Mouse (Mus musculus): ENCODE data around the gene Ppp2r2c. TPM values are rescaled to one million over a fixed set of nuclear protein-coding genes. Genes with fewer than 3 reads are reported as not detected.

The Ppp2r2c gene
- polyA plus RNA-seq, 1 experiment from 2014 or later = 0.40 TPM

GRCm38 (mm10) chr5:36977809-36978208 is 109.5 kb downstream of the Ppp2r2c start:
- 64% methylated on average over 9 of the region's 9 CpGs for WGBS
- no peak overlapping the region for H3K4me2 ChIP-seq (ENCODE audit: low read depth, low read length)
- no peak overlapping the region for H3K4me3 ChIP-seq (ENCODE audit: low read length)
- ATAC-seq = no peak
- H3K9me3 ChIP-seq (ENCODE audit: control insufficient read depth, low read length) = no peaks in the 10 kb centered on the region
- H3K9ac ChIP-seq (ENCODE audit: low read depth, low read length) = no peak overlapping the region
- no peaks in the 10 kb centered on the region for H3K4me1 ChIP-seq (ENCODE audit: control insufficient read depth, insufficient read depth, low read length)
- H3K36me3 ChIP-seq (ENCODE audit: control insufficient read depth, insufficient read depth, low read length) = no peaks in the 10 kb centered on the region; the same call in 1 of the 2 replicates
- no peaks in the 10 kb centered on the region for H3K27me3 ChIP-seq (replicated peaks; ENCODE audit: control insufficient read depth, insufficient read depth, low read length)
- no peak overlapping the region for H3K27ac ChIP-seq (ENCODE audit: low read length)

- WGBS = 72% methylated on average over 8 of the region's 8 CpGs
- Histone ChIP-seq H3K9ac (ENCODE audit: low read depth, low read length) (no peak overlapping the region), H3K27ac (ENCODE audit: low read length) (no peak overlapping the region), H3K4me1 (ENCODE audit: control insufficient read depth, insufficient read depth, low read length) (no peaks in the 10 kb centered on the region), H3K27me3 (replicated peaks; ENCODE audit: control insufficient read depth, insufficient read depth, low read length) (no peaks in the 10 kb centered on the region), H3K4me2 (ENCODE audit: low read depth, low read length) (no peak overlapping the region), H3K9me3 (ENCODE audit: control insufficient read depth, low read length) (no peaks in the 10 kb centered on the region), H3K36me3 (ENCODE audit: control insufficient read depth, insufficient read depth, low read length) (no peaks in the 10 kb centered on the region; the same call in 1 of the 2 replicates), H3K4me3 (ENCODE audit: low read length) (no peak overlapping the region)
- 0 out of 2 replicates have a peak, but pooled peaks have one; percentile 7 for ATAC-seq
These were observed 110.7 kb downstream of the Ppp2r2c start for GRCm38 (mm10) chr5:36979001-36979400.

- H3K27ac ChIP-seq (ENCODE audit: low read length) = no peak overlapping the region
These were observed 111.3 kb downstream of the Ppp2r2c start for GRCm38 (mm10) chr5:36979631-36980030.

DNA sequence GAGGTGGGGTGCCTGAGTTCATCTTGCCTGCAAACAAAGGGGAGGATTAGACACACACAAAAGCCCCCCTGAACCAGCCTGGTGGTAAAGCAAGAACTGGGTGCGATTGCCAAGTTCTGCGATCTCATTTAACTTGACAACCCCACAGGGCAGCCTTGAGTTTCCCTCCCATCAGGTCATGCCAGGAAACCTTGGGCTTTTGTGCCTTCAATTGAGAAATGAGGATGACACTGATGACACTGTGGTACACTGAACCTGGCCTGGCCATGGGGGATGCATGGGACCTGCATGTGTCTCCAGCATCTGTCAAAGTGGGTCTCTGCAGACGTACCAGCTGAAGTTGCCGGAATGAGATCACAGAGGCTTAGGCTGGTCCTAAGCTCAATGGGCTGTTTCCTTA is 114.0 kb downstream of the Ppp2r2c start:
- no peak for ATAC-seq
- H3K9ac ChIP-seq (ENCODE audit: low read depth, low read length) = no peak overlapping the region

More at GRCm38 (mm10) chr5:36979631-36980030, 111.3 kb downstream of the Ppp2r2c start:
- H3K4me3 ChIP-seq (ENCODE audit: low read length) = no peak overlapping the region
- 78% methylated on average over 7 of the region's 7 CpGs for WGBS
- no peak overlapping the region for H3K4me2 ChIP-seq (ENCODE audit: low read depth, low read length)
- H3K27me3 ChIP-seq (replicated peaks; ENCODE audit: control insufficient read depth, insufficient read depth, low read length) = no peaks in the 10 kb centered on the region
- H3K9ac ChIP-seq (ENCODE audit: low read depth, low read length) = 0 out of 2 replicates have a peak overlapping the region, but pooled peaks have one; percentile 6
- no peaks in the 10 kb centered on the region; the same call in 1 of the 2 replicates for H3K36me3 ChIP-seq (ENCODE audit: control insufficient read depth, insufficient read depth, low read length)
- H3K4me1 ChIP-seq (ENCODE audit: control insufficient read depth, insufficient read depth, low read length) = no peaks in the 10 kb centered on the region
- no peaks in the 10 kb centered on the region for H3K9me3 ChIP-seq (ENCODE audit: control insufficient read depth, low read length)
- no peak for ATAC-seq

DNA sequence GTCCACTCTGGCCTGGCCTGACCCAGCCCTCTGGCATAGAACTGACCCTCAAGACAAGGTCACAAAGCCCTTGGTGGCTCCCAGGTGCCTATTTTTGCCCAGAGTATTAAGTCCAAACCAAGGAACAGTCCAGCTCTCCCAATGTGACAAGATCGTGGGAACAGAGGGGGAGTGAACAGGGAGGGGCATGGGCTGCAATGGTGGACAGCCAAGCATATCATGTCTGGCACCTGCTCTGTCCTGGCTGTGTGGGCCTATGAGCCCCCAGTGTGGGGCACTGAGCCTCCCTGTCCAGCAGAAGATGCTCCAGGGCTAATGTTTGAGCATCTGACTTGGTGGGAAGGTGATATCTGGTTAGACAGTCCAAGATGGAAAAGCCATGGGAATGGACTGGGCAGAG is 118.3 kb downstream of the Ppp2r2c start:
- H3K36me3 ChIP-seq (ENCODE audit: control insufficient read depth, insufficient read depth, low read length) = no peaks in the 10 kb centered on the region
- H3K4me3 ChIP-seq (ENCODE audit: low read length) = no peak overlapping the region
- ATAC-seq = no peak
- no peaks in the 10 kb centered on the region for H3K27me3 ChIP-seq (replicated peaks; ENCODE audit: control insufficient read depth, insufficient read depth, low read length)
- WGBS = 83% methylated on average over 1 of the region's 1 CpGs
- no peak overlapping the region for H3K4me2 ChIP-seq (ENCODE audit: low read depth, low read length)
- no peak overlapping the region for H3K9ac ChIP-seq (ENCODE audit: low read depth, low read length)
- H3K9me3 ChIP-seq (ENCODE audit: control insufficient read depth, low read length) = no peaks in the 10 kb centered on the region
- 0 out of 2 replicates have a peak, but pooled peaks cover 8% of the 10 kb centered on the region for H3K4me1 ChIP-seq (ENCODE audit: control insufficient read depth, insufficient read depth, low read length)
- no peak overlapping the region for H3K27ac ChIP-seq (ENCODE audit: low read length)

More for the DNA sequence above, 114.0 kb downstream of the Ppp2r2c start:
- Histone ChIP-seq H3K9me3 (ENCODE audit: control insufficient read depth, low read length) (no peaks in the 10 kb centered on the region), H3K4me3 (ENCODE audit: low read length) (no peak overlapping the region), H3K27ac (ENCODE audit: low read length) (no peak overlapping the region), H3K36me3 (ENCODE audit: control insufficient read depth, insufficient read depth, low read length) (no peaks in the 10 kb centered on the region; the same call in 1 of the 2 replicates), H3K4me2 (ENCODE audit: low read depth, low read length) (no peak overlapping the region), H3K4me1 (ENCODE audit: control insufficient read depth, insufficient read depth, low read length) (no peaks in the 10 kb centered on the region), H3K27me3 (replicated peaks; ENCODE audit: control insufficient read depth, insufficient read depth, low read length) (no peaks in the 10 kb centered on the region)
- 93% methylated on average over 4 of the region's 4 CpGs for WGBS

DNA sequence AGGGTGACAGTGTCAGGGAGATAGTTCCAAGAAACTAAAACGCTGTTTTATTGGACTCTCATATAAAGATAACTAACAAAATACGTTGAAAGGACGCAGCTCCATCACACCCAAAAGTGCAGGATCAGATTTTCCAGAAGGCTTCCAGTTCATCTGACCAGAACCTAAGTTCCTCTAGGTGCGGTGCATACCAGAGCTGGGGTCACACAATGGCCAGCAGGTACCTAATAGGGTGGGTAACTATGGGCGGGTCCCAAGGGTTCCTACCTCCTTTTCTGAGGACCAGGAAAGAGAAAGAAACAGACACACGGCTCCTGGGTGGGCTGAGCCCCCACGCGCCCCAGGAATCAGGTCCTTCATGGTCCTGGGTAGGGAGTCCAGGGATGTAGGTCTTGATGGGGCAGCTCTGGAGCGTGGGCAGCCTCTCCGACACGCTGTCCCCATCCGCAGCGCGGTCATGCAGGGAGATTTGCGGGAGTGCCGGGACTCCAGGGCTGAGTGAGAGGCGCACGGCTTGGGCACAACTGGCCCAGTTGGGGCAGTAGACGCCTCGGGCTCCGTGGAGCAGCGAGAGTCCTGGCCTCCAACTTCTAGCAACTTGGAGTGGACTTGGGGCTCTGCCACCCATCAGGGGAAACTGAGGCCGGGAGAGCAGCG is 119.9 kb downstream of the Ppp2r2c start:
- peak overlapping the region; percentile 72 for H3K4me3 ChIP-seq (ENCODE audit: low read length)
- peak overlapping the region; percentile 89 for H3K4me2 ChIP-seq (ENCODE audit: low read depth, low read length)
- no peaks in the 10 kb centered on the region for H3K36me3 ChIP-seq (ENCODE audit: control insufficient read depth, insufficient read depth, low read length)
- WGBS = 8% methylated on average over 24 of the region's 24 CpGs
- no peaks in the 10 kb centered on the region for H3K27me3 ChIP-seq (replicated peaks; ENCODE audit: control insufficient read depth, insufficient read depth, low read length)
- peak overlapping the region; percentile 79 for H3K9ac ChIP-seq (ENCODE audit: low read depth, low read length)
- H3K9me3 ChIP-seq (ENCODE audit: control insufficient read depth, low read length) = no peaks in the 10 kb centered on the region
- peak; percentile 14 for ATAC-seq
- peak overlapping the region; percentile 53; the same call in 1 of the 2 replicates for H3K27ac ChIP-seq (ENCODE audit: low read length)
- H3K4me1 ChIP-seq (ENCODE audit: control insufficient read depth, insufficient read depth, low read length) = 0 out of 2 replicates have a peak, but pooled peaks cover 8% of the 10 kb centered on the region

- under 1% methylated on average over 60 of the region's 60 CpGs for WGBS
- H3K27me3 ChIP-seq (replicated peaks; ENCODE audit: control insufficient read depth, insufficient read depth, low read length) = no peaks in the 10 kb centered on the region
- H3K4me2 ChIP-seq (ENCODE audit: low read depth, low read length) = peak within 1 kb of the TSS; percentile 89
- ATAC-seq = peak; percentile 99
- no peaks in the 10 kb centered on the region for H3K9me3 ChIP-seq (ENCODE audit: control insufficient read depth, low read length)
- H3K27ac ChIP-seq (ENCODE audit: low read length) = peak within 1 kb of the TSS; percentile 94
- H3K4me1 ChIP-seq (ENCODE audit: control insufficient read depth, insufficient read depth, low read length) = 0 out of 2 replicates have a peak, but pooled peaks cover 8% of the 10 kb centered on the region
- H3K9ac ChIP-seq (ENCODE audit: low read depth, low read length) = peak within 1 kb of the TSS; percentile 79
- peak within 1 kb of the TSS; percentile 72 for H3K4me3 ChIP-seq (ENCODE audit: low read length)
- H3K36me3 ChIP-seq (ENCODE audit: control insufficient read depth, insufficient read depth, low read length) = no peaks in the 10 kb centered on the region
These were observed 120.7 kb downstream of the Ppp2r2c start, which contains the start of gene Wfs1 for GRCm38 (mm10) chr5:36988781-36989624. TSS of gene Wfs1 (minus strand) at chr5:36989205.

DNA sequence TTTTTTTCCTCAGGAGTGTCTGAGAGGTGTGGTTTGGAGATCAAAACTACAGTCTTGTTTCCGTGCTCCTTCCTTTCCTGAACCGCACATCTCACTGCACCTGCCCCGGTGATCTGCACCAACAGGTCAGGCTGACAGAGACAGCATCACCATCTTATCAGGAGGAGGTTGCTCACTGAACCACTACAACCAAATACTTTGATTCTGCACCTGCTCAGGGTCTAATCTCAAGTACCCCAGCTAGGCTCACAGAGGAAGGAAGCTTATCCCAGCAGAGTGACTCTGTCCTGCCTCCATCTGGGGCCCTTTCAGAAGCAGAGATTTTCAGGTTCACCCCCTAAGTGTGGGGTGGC is 121.3 kb downstream of the Ppp2r2c start:
- Histone ChIP-seq H3K4me1 (ENCODE audit: control insufficient read depth, insufficient read depth, low read length) (0 out of 2 replicates have a peak, but pooled peaks cover 8% of the 10 kb centered on the region), H3K27ac (ENCODE audit: low read length) (peak overlapping the region; percentile 94), H3K4me3 (ENCODE audit: low read length) (peak overlapping the region; percentile 72), H3K27me3 (replicated peaks; ENCODE audit: control insufficient read depth, insufficient read depth, low read length) (no peaks in the 10 kb centered on the region), H3K9me3 (ENCODE audit: control insufficient read depth, low read length) (no peaks in the 10 kb centered on the region), H3K36me3 (ENCODE audit: control insufficient read depth, insufficient read depth, low read length) (no peaks in the 10 kb centered on the region), H3K4me2 (ENCODE audit: low read depth, low read length) (peak overlapping the region; percentile 77), H3K9ac (ENCODE audit: low read depth, low read length) (peak overlapping the region; percentile 59)
- peak; percentile 41 for ATAC-seq
- 4% methylated on average over 3 of the region's 3 CpGs for WGBS

GRCm38 (mm10) chr5:36990196-36990595 is 121.9 kb downstream of the Ppp2r2c start:
- whole genome bisulfite sequencing = 54% methylated on average over 3 of the region's 3 CpGs
- no peaks in the 10 kb centered on the region for H3K36me3 ChIP-seq (ENCODE audit: control insufficient read depth, insufficient read depth, low read length)
- no peak overlapping the region for H3K4me3 ChIP-seq (ENCODE audit: low read length)
- H3K9ac ChIP-seq (ENCODE audit: low read depth, low read length) = no peak overlapping the region
- H3K9me3 ChIP-seq (ENCODE audit: control insufficient read depth, low read length) = no peaks in the 10 kb centered on the region
- ATAC-seq = no peak
- no peak overlapping the region for H3K4me2 ChIP-seq (ENCODE audit: low read depth, low read length)
- 0 out of 2 replicates have a peak, but pooled peaks cover 8% of the 10 kb centered on the region for H3K4me1 ChIP-seq (ENCODE audit: control insufficient read depth, insufficient read depth, low read length)
- no peaks in the 10 kb centered on the region for H3K27me3 ChIP-seq (replicated peaks; ENCODE audit: control insufficient read depth, insufficient read depth, low read length)
- no peak overlapping the region for H3K27ac ChIP-seq (ENCODE audit: low read length)
